Mouse (Mus musculus) forebrain, postnatal 0 days (tissue): ENCODE data around the gene Pus7l. TPM values are rescaled to one million over a fixed set of nuclear protein-coding genes. Genes with fewer than 3 reads are reported as not detected.

Experiments
- ATAC-seq: fragments of 200-750 bp; cut with Nextera tagmentation; 2 replicates; pipeline ENCODE4 v1.8.0; 2017; ENCODE audit warnings: mild to moderate bottlenecking, moderate library complexity
- DNase-seq: peaks from one replicate; pipeline ENCODE4 v3.0.0-alpha.2; 2015
- H3K27ac ChIP-seq: fragments of 300-500 bp; sonication (generic); 2 replicates; pipeline ENCODE4 v1.5.1; 2014; ENCODE audit warnings: low read depth, mild to moderate bottlenecking, antibody characterized with exemption, low read length, moderate library complexity, mixed read lengths
- H3K27me3 ChIP-seq: fragments of 300-500 bp; sonication (generic); 2 replicates; pipeline ENCODE4 v1.6.1; 2014; ENCODE audit warnings: mild to moderate bottlenecking, low read length, mixed read lengths; ENCODE audit not compliant: insufficient read depth
- H3K36me3 ChIP-seq: fragments of 300-500 bp; sonication (generic); 2 replicates; pipeline ENCODE4 v1.6.1; 2014; ENCODE audit warnings: mild to moderate bottlenecking, moderate library complexity; ENCODE audit not compliant: insufficient read depth
- H3K4me1 ChIP-seq: fragments of 300-500 bp; sonication (generic); 2 replicates; pipeline ENCODE4 v1.6.1; 2014; ENCODE audit warnings: antibody characterized with exemption; ENCODE audit not compliant: insufficient read depth
- H3K4me2 ChIP-seq: fragments of 300-500 bp; sonication (generic); 2 replicates; pipeline ENCODE4 v1.6.1; 2014; ENCODE audit warnings: low read depth, mild to moderate bottlenecking, moderate library complexity
- H3K4me3 ChIP-seq: fragments of 300-500 bp; sonication (generic); 2 replicates; pipeline ENCODE4 v1.5.1; 2014; ENCODE audit warnings: low read depth, low read length, mixed read lengths
- H3K9ac ChIP-seq: fragments of 300-500 bp; sonication (generic); 2 replicates; pipeline ENCODE4 v1.6.1; 2014; ENCODE audit warnings: mild to moderate bottlenecking
- H3K9me3 ChIP-seq: fragments of 300-500 bp; sonication (generic); 2 replicates; pipeline ENCODE4 v1.6.1; 2016; ENCODE audit warnings: low read length
- CTCF ChIP-seq: sonication (generic); IDR thresholded peaks from 2 replicates; pipeline ENCODE4 v1.5.1; 2016; ENCODE audit warnings: antibody characterized with exemption, control low read depth, low read depth
- WGBS: fragments of 180-500 bp; shearing (Covaris S2); extraction: QIAGEN DNeasy Blood & Tissue Kit; methylation state at CpG from one replicate; pipeline ENCODE4 v1.1.7; 2014; 5-methylcytosine and 5-hydroxymethylcytosine counted together
- polyA plus RNA-seq: library from polyadenylated mRNA; unstranded; fragments of >200 nt; fragmentation: Nextera tagmentation; extraction: Ambion mirVana; gene quantifications from 2 replicates; pipeline ENCODE4 v1.2.1, GENCODE M21; 2015
- total RNA-seq: library from RNA; depleted of rRNA; stranded (reverse); fragments of >200 nt; gene quantifications from 2 replicates; pipeline ENCODE4 v1.2.3, GENCODE M21; 2014; rRNA removed

Gene Pus7l
- total and polyA plus RNA-seq, 2 experiments from 2014 or later = 5.0 to 5.6 TPM

DNA sequence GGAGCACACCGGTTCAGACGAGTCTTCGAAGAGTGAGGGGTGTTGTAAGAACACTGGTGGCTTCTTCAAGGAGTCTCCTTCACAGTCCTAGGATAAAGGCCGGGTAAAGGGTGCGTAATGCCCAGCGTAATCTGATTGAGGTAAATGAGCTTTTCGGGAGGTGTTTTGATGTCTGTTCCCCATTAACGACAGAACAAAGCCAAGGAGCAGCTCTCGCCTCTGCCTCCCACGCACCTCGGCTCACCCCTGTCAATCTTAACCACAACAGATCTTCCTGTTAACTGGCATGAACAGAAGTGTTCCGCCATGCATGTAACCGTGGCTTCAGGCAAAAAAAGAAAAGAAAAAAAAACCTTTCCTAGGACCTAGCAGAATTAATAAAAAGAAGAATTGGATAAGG is 64.6 kb downstream of the Pus7l start:
- 17% methylated on average over 13 of the region's 13 CpGs for WGBS
- DNase-seq (no peak), ATAC-seq (no peak)
- H3K4me3 ChIP-seq = no peak overlapping the region
- H3K36me3 ChIP-seq = no peaks in the 10 kb centered on the region
- no peak for TF ChIP-seq CTCF
- H3K4me2 ChIP-seq = no peak overlapping the region
- H3K9me3 ChIP-seq = no peaks in the 10 kb centered on the region
- no peaks in the 10 kb centered on the region for H3K4me1 ChIP-seq
- H3K27me3 ChIP-seq = no peaks in the 10 kb centered on the region
- H3K9ac ChIP-seq = no peak overlapping the region
- H3K27ac ChIP-seq = no peak overlapping the region

DNA sequence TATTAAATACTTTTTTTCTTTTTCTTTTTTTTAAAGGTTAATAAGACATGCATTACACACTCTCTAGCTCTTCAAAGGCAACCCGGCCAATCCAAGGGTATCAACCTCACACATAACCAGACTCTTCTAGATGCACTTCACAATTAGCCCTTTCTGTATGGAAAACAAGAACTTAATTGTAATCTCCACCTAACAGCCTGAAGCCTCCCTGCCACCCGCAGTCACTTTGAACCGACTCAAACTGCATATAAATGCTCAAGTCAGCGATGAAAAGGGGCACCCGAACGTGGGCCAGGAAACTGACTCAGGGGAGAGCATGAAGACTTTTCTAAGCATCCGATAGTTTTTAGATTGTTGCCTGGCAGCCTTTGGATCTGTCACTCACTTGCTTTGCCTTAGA is 66.1 kb downstream of the Pus7l start:
- TF ChIP-seq CTCF = no peak

DNA sequence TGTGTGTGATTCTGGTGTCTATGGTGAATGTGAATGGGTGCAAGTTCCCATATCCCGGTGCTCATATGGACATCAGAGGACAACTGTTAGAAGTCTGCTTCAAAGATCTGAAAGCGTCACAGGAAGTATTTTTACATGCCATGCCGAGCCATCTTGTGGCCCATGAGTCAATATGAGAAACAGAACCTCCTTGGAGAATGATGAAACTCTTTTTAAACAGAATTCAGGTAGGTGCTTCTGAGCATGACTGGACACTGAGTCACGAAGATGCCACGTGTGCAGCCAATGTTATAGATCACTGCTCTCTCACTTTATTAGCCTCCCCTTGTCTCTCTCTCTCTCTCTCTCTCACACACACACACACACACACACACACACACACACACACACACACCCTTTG is 67.4 kb downstream of the Pus7l start:
- H3K4me3 ChIP-seq = no peak overlapping the region
- H3K9me3 ChIP-seq = no peaks in the 10 kb centered on the region
- no peak overlapping the region for H3K27ac ChIP-seq
- DNase-seq (no peak), ATAC-seq (no peak)
- H3K9ac ChIP-seq = no peak overlapping the region
- TF ChIP-seq CTCF = no peak
- H3K27me3 ChIP-seq = no peaks in the 10 kb centered on the region
- H3K4me1 ChIP-seq = no peaks in the 10 kb centered on the region
- H3K36me3 ChIP-seq = no peaks in the 10 kb centered on the region
- 92% methylated on average over 5 of the region's 5 CpGs for WGBS
- no peak overlapping the region for H3K4me2 ChIP-seq

More for the DNA sequence above, 66.1 kb downstream of the Pus7l start:
- WGBS = 11% methylated on average over 7 of the region's 7 CpGs
- Histone ChIP-seq H3K27ac (no peak overlapping the region), H3K36me3 (no peaks in the 10 kb centered on the region), H3K4me2 (no peak overlapping the region), H3K27me3 (no peaks in the 10 kb centered on the region), H3K4me1 (no peaks in the 10 kb centered on the region), H3K4me3 (no peak overlapping the region), H3K9me3 (no peaks in the 10 kb centered on the region), H3K9ac (no peak overlapping the region)
- ATAC-seq = 0 out of 2 replicates have a peak, but pooled peaks have one; percentile 25
- DNase-seq = peak; percentile 19

Other genes starting within 250 kb of the Pus7l start
- 5.6 and 7.2 TPM in 2 replicates for gene Adamts20, start 78.1 kb downstream of the Pus7l start, total RNA-seq
- 2.2 and 2.3 TPM in 2 replicates for gene Adamts20, start 78.1 kb downstream of the Pus7l start, polyA plus RNA-seq
- 0.92 and 2.3 TPM in 2 replicates for gene Irak4, start 96 bp upstream of the Pus7l start, total RNA-seq
- gene Irak4, start 96 bp upstream of the Pus7l start, polyA plus RNA-seq = 0.93 and 1.7 TPM in 2 replicates
- gene Twf1, start 46.3 kb upstream of the Pus7l start, total RNA-seq = 47.9 and 50.0 TPM in 2 replicates
- 64.4 and 74.9 TPM in 2 replicates for gene Twf1, start 46.3 kb upstream of the Pus7l start, polyA plus RNA-seq
- 13.8 and 15.2 TPM in 2 replicates for gene Tmem117, start 85.7 kb upstream of the Pus7l start, total RNA-seq
- gene Tmem117, start 85.7 kb upstream of the Pus7l start, polyA plus RNA-seq = 7.6 and 11.6 TPM in 2 replicates